Mouse (Mus musculus): ENCODE measurements around the gene 1700024G13Rik. TPM values are rescaled to one million over a fixed set of nuclear protein-coding genes. Genes with fewer than 3 reads are reported as not detected.

1700024G13Rik gene
- not detected for polyA plus RNA-seq (2017; shearing (Covaris generic))

DNA sequence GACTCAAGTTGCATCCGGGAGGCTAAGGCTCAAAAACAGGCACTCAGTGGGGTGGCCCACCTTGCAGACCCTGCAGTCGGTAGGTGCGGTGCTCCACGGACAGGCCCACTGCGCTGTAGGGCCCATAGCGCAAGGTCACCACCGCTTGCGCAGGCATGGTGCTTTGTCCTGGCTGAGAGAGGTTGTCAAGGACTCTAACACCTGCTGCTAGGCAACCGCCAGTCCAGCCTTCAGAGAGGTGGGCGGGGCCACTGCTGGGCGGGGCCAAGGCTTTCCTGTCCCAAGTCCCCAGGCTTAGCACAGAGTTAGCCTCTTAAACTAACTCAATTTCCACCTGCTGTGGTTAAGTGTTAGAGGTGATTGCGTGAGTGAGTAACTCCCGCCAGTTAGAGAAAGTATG lies at the start of gene 1700024G13Rik:
Gene 1700024G13Rik, minus strand, starts transcription at position 196 of the 400 bp plus-strand sequence.

Other genes with a start within 250 kb of the 1700024G13Rik start
- not detected for gene Msmb, start 246.4 kb downstream of the 1700024G13Rik start, polyA plus RNA-seq (2017; shearing (Covaris generic))
- 71.2 TPM for gene Ncoa4, start 228.5 kb downstream of the 1700024G13Rik start, polyA plus RNA-seq (2017; shearing (Covaris generic))
- 188 TPM for gene Timm23, start 186.5 kb downstream of the 1700024G13Rik start, polyA plus RNA-seq (2017; shearing (Covaris generic))
- gene Parg, start 186.4 kb downstream of the 1700024G13Rik start, polyA plus RNA-seq (2017; shearing (Covaris generic)): 66.5 TPM
- 0.43 TPM for gene Ogdhl, start 66.4 kb downstream of the 1700024G13Rik start, polyA plus RNA-seq (2017; shearing (Covaris generic))
- gene Slc18a3, start 76.5 kb upstream of the 1700024G13Rik start, polyA plus RNA-seq (2017; shearing (Covaris generic)): not detected
- 0.38 TPM for gene Chat, start 77.6 kb upstream of the 1700024G13Rik start, polyA plus RNA-seq (2017; shearing (Covaris generic))
- 33.3 TPM for gene Ercc6, start 125.1 kb upstream of the 1700024G13Rik start, polyA plus RNA-seq (2017; shearing (Covaris generic))
- 0.27 TPM for gene Prrxl1, start 211.0 kb upstream of the 1700024G13Rik start, polyA plus RNA-seq (2017; shearing (Covaris generic))

Measured in effector memory CD4-positive, alpha-beta T cell, adult 7 months (primary cell).